Mouse (Mus musculus) spleen, adult 2 months (tissue): ENCODE results near the gene 4933411K16Rik. TPM values are rescaled to one million over a fixed set of nuclear protein-coding genes. Genes with fewer than 3 reads are reported as not detected.

Experiments used
- DNase-seq, 2 experiments: peaks; one replicate each; pipeline versions ENCODE4 v3.0.0 to v3.0.0-alpha.2; 2012 to 2021; ENCODE audit warnings: low spot score in 2 of 2, low read depth in 1 of 2
- H3K27ac ChIP-seq: fragments of 200-500 bp; 2 replicates; pipeline ENCODE4 v1.5.1; 2012; ENCODE audit warnings: low read length, inconsistent platforms; ENCODE audit not compliant: insufficient read depth
- H3K27me3 ChIP-seq: fragments of 200-500 bp; 2 replicates; pipeline ENCODE4 v1.6.1; 2012; ENCODE audit warnings: mild to moderate bottlenecking, moderate library complexity, low read length, inconsistent platforms; ENCODE audit not compliant: control insufficient read depth, insufficient read depth
- H3K36me3 ChIP-seq: fragments of 200-500 bp; 2 replicates; pipeline ENCODE4 v1.6.1; 2012; ENCODE audit warnings: mild to moderate bottlenecking, low read length, inconsistent platforms; ENCODE audit not compliant: control insufficient read depth, insufficient read depth
- H3K4me1 ChIP-seq: fragments of 200-500 bp; 2 replicates; pipeline ENCODE4 v1.6.1; 2011; ENCODE audit warnings: inconsistent platforms; ENCODE audit not compliant: control insufficient read depth, insufficient read depth, insufficient read length
- H3K4me3 ChIP-seq: fragments of 200-500 bp; 2 replicates; pipeline ENCODE4 v1.5.1; 2011; ENCODE audit warnings: mild to moderate bottlenecking, inconsistent platforms; ENCODE audit not compliant: insufficient read depth, insufficient read length; ENCODE audit errors: extremely low read depth
- CTCF ChIP-seq: fragments of 200-500 bp; IDR thresholded peaks from 2 replicates; pipeline ENCODE4 v1.5.1; 2011; ENCODE audit warnings: mild to moderate bottlenecking, inconsistent platforms; ENCODE audit not compliant: insufficient read depth, insufficient read length, insufficient replicate concordance; ENCODE audit errors: extremely low read depth
- POLR2A ChIP-seq: fragments of 200-500 bp; IDR thresholded peaks from 2 replicates; pipeline ENCODE4 v1.6.1; 2011; ENCODE audit warnings: low read depth, low read length, inconsistent platforms
- WGBS: fragments of 180-500 bp; shearing (Covaris S2); methylation state at CpG from one replicate; pipeline ENCODE4 v1.1.7; 2018; 5-methylcytosine and 5-hydroxymethylcytosine counted together
- polyA plus RNA-seq: library from polyadenylated mRNA; depleted of rRNA; stranded (reverse); fragments of >200 nt; gene quantifications from 2 replicates; pipeline ENCODE4 v1.2.3, GENCODE M21; 2012

The 4933411K16Rik gene
- polyA plus RNA-seq, 1 experiment, result 0.11 TPM

DNA sequence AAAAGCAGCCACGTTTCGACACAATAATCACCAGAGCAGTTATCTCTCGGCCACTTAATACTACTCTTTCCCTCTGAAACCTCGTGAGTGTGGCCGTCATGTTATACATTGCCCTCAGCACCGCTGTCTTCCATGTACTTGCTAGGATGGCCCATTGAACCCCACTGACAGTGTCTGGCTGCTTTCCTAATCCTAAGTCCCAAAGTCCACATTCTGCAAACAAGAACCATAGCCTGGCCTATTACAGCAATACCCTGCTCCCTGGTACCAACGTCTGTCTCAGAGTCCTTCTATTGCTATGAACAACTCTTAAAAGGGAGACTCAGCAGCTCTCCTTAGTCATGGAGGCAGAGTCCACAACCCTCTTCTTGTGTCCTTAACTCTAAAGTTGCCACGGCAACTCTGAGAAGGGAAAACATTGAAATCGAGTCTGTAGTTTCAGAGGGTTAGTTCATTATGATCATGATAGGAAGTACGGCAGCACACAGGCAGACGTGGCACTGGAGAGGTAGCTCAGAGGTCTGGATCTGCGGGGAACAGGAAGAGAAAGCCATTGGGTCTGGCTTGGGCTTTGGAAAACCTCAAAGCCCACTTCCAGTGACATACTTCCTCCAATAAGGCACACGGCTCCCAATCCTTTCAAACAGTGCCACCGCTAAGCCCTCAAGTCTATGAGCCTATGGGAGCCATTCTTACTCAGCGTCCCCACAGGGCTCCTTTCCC lies 20.0 kb downstream of the 4933411K16Rik start:
- no peak for DNase-seq
- no peaks in the 10 kb centered on the region for H3K27me3 ChIP-seq
- H3K4me1 ChIP-seq, result no peaks in the 10 kb centered on the region
- H3K27ac ChIP-seq, result no peak overlapping the region
- H3K36me3 ChIP-seq, result no peaks in the 10 kb centered on the region
- H3K4me3 ChIP-seq, result no peak overlapping the region
- TF ChIP-seq POLR2A, result no peak
- TF ChIP-seq CTCF, result no peak
- 80% methylated on average over 15 of the region's 15 CpGs for WGBS

DNA sequence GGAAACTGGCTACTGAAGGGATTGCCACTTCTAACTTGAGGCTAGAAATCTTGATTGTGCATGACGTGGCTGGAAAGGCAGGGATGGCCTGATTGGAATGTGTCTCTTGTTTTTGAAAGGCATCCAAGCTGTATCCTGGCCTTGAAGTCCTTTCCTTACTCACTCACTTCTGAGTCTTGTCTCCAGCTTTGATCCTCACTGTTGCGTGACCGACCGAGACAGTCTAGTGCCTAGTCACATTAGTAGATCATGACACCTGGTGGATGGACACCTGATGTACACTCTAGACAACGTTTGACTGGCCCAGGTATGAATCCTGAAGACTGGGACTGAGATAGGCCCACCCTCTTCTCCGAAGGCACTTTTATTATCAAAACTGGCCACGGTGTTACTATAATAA lies 20.8 kb downstream of the 4933411K16Rik start:
- Histone ChIP-seq H3K4me1 (no peaks in the 10 kb centered on the region), H3K27ac (no peak overlapping the region)
- WGBS, result 73% methylated on average over 7 of the region's 7 CpGs

DNA sequence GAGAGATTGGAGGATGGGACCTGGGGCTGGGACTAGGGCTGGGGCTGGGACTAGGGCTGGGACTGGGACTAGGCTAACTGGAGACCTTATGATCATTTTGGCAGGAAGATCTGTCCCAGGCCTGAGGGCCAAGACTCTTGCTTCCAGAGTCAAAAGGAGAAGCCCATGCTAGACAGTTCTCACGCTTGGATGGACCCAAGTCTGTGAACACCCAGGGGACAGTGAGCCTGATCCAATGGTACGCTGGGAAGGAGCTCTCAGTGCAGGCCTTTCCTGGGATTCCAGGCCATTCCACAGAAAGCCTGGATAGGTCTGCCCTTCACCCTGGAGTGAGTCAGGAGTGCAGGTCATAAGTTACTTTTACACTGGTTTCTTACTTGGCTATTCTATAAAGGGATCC lies 23.0 kb downstream of the 4933411K16Rik start:
- Histone ChIP-seq H3K4me3 (no peak overlapping the region), H3K27ac (no peak overlapping the region), H3K4me1 (no peaks in the 10 kb centered on the region), H3K36me3 (no peaks in the 10 kb centered on the region), H3K27me3 (no peaks in the 10 kb centered on the region)
- WGBS, result 78% methylated on average over 2 of the region's 2 CpGs
- TF ChIP-seq POLR2A, result no peak
- TF ChIP-seq CTCF, result no peak
- DNase-seq, result no peak

More for the DNA sequence above, 20.8 kb downstream of the 4933411K16Rik start:
- no peaks in the 10 kb centered on the region for H3K36me3 ChIP-seq
- no peak overlapping the region for H3K4me3 ChIP-seq
- no peak for TF ChIP-seq CTCF
- TF ChIP-seq POLR2A, result no peak
- H3K27me3 ChIP-seq, result no peaks in the 10 kb centered on the region
- no peak for DNase-seq

DNA sequence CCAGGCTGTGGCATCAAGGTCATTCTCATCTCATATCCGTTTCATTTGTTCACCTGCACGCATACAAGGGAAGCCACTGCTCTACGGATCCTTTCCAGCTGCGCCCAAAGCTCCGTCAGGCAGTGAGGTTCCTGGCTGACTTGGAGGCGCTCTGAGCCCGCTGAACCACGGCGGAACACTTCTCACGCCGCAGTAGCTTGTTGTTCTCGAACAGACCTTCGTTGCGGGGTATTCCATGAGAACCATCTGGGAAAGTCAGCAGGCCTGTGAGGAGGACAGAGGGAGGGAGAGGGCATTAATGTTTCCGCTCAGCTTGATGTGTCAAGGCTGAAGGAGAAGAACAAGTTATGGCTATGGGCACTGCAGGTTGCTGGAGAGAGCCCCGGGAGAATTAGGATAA lies 23.9 kb downstream of the 4933411K16Rik start:
- Histone ChIP-seq H3K36me3 (no peaks in the 10 kb centered on the region), H3K27ac (no peak overlapping the region), H3K4me1 (no peaks in the 10 kb centered on the region), H3K4me3 (no peak overlapping the region), H3K27me3 (no peaks in the 10 kb centered on the region)
- DNase-seq, result no peak
- WGBS, result 90% methylated on average over 16 of the region's 16 CpGs
- TF ChIP-seq CTCF (no peak), POLR2A (no peak)

DNA sequence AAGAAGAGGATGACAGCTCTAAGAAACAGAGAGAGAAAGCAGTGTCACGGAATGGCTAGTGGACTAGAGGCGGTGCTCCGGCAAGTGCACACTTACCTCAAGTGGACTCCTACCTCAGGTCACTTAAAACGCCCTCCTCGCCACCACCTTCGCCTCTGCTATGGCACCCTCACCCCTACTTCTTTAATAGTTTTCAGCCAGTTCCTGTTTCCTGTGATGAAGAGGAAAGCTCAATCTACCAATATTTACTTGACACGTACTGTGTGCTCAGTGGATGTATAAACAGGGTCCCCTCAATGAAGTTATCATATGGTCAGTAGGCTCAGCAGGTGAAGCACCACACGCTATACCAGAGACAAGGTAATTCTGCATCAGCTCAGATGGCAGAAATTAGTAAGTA lies 26.5 kb downstream of the 4933411K16Rik start:
- no peaks in the 10 kb centered on the region for H3K36me3 ChIP-seq
- no peaks in the 10 kb centered on the region for H3K27me3 ChIP-seq
- H3K4me1 ChIP-seq, result no peaks in the 10 kb centered on the region
- WGBS, result 92% methylated on average over 8 of the region's 8 CpGs
- no peak for DNase-seq
- no peak overlapping the region for H3K4me3 ChIP-seq
- TF ChIP-seq CTCF, result no peak
- no peak for TF ChIP-seq POLR2A
- H3K27ac ChIP-seq, result no peak overlapping the region

DNA sequence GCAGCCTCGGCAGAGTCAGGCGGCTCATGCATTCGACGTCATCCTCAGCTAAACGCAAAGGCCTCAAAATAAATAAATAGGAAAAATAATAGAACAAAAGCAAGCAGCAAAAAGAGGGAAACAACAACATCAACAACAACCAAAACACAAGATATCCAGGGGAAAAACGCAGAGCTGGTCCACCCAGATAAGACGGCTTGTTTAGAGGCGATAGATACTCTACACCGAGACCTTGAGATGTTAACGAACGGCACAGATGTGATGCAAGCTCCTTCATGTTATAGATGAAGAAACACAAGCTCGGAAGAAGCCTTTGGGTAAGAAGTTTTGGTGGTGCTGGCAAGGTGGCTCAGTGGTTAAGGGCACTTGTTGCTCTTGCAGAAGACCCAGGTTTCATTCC lies 27.0 kb downstream of the 4933411K16Rik start:
- TF ChIP-seq CTCF, result no peak
- TF ChIP-seq POLR2A, result no peak
- DNase-seq, result no peak
- Histone ChIP-seq H3K4me1 (no peaks in the 10 kb centered on the region), H3K36me3 (no peaks in the 10 kb centered on the region), H3K27ac (no peak overlapping the region), H3K27me3 (no peaks in the 10 kb centered on the region), H3K4me3 (no peak overlapping the region)
- 93% methylated on average over 12 of the region's 12 CpGs for WGBS

DNA sequence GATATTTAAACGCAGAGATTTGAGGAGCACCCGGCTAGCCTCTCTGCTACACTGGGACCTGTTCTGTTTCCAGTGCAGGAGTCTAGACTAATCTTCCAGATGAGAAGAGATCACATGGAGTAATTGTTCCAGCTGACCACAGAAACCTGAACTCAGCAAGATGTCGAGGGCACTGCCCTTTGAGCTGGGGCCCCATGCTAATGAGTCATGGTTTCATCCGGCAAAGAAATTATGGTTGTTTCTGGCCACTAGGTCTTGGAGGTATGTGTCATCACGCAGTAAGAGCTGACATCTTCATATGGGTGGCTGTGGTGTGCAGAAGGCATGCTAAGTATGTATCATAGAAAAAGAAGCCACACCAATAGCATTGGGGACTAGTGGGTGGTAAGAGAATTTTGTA lies 27.9 kb downstream of the 4933411K16Rik start:
- no peaks in the 10 kb centered on the region for H3K4me1 ChIP-seq
- no peak for DNase-seq
- H3K27me3 ChIP-seq, result no peaks in the 10 kb centered on the region
- TF ChIP-seq CTCF (no peak), POLR2A (no peak)
- 80% methylated on average over 5 of the region's 5 CpGs for WGBS
- H3K27ac ChIP-seq, result no peak overlapping the region
- H3K4me3 ChIP-seq, result no peak overlapping the region
- H3K36me3 ChIP-seq, result no peaks in the 10 kb centered on the region
